Mouse (Mus musculus) liver (tissue): Measurements from ENCODE around the gene Coro2b.

Experiments
- DNase-seq: peaks from one replicate; pipeline ENCODE4 v3.0.0-alpha.2; 2020; ENCODE audit warnings: mixed read lengths

Coro2b gene

DNA sequence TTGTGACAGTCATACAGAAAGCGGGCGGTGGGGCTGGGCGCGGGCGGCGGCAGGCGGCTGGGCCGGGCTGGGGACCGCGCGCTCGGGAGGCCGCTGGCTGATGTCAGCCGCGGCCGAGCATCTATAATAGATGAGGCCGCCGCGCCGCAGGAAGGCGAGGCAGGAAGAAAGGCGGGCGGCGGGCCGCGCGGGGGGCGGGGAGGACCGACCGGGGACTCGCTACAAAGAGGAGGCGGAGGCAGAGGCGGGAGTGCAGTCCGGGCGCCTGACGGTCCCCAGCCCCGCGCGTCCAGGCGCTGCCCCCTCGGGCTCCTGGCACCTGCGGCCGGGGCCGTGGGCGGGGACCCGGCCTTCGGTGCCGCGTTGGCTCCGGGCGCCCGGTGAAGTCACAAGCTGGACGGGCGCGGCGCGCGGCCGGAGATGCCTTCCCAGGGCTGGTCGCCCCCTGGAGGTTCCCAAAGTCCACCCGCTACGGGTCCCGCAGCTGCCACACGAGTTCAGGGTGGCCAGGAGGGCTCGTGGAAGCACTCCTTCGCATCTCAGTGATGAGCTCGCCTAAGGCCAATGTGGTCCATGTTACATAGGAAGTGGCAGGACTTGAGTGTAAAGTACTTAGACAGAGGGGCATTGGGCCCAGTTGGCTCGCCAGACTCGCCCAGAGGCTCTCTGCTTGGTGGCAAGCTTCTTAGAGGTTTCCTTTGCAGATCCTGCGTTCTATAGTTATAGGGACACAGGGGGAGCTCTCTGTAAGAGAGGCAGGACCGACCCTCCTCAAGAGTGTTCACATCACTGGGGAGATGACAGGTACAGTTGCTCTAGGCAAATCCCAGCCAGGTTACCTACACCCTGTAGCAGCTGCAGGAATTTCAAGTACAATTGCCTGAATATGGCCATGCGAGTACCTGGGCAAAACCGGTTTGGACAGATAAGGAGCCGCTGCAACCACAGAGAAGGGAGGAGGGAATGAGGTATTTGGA is at the start of gene Coro2b:
Gene Coro2b (minus strand): TSS at position 390 of the 977 bp plus-strand sequence.
- peak; percentile 60 for DNase-seq

DNA sequence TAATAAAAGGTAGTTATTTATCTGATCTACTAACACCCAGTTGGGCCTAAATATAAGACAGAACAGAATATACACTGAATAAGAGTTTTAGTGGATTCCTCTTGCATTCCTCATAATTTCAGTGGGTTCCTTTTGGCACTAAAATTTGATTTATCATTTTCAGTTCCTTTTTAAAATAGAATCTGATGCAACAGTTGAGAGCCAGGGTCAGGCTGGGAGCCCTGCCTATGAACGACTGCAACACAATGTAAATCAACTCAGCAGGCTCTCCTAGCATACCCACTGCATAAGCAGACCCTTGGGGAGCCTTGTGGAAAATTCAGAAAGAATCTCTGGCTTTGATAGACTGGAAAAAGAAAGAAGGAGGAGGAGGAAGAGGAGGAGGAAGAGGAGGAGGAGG is 40.7 kb upstream of the Coro2b start:
- no peak for DNase-seq

DNA sequence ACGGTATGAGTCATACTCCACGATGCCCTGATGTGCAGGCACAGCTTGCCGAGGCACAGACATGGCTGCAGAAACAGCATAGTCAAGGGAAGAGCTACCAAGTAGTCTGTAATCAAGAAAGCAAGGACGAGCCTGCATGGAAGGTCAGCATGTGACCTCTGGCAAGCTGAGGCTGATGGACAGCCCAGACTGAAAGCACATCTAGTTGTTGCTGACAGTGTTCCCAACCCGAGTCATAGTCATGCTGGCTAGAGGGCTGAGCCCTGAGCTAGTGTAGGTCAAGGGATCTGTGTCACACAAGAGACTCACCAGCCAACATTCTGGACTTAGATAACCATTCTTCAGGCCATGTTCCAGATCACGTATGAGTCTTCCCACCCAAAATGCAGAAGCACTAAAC is 32.3 kb upstream of the Coro2b start:
- no peak for DNase-seq

DNA sequence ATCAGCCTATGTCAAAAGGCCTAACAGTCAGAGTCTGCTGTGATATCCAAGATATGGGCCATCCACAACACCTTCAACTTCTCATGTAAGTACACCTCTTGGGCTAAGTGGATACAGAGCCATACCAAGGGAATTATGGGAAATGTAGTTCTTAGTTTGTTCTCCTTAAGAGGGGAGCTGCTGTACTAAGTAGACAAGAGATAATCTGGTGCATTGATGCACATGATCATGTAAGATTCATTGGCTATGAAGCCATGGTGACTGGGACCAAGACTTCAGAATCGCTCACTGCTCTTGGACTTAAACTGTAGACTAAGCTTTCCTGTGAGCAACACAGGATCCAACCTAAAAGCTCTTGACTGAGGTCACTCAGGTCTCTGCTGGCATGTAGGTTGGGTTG is 31.0 kb upstream of the Coro2b start:
- no peak for DNase-seq

DNA sequence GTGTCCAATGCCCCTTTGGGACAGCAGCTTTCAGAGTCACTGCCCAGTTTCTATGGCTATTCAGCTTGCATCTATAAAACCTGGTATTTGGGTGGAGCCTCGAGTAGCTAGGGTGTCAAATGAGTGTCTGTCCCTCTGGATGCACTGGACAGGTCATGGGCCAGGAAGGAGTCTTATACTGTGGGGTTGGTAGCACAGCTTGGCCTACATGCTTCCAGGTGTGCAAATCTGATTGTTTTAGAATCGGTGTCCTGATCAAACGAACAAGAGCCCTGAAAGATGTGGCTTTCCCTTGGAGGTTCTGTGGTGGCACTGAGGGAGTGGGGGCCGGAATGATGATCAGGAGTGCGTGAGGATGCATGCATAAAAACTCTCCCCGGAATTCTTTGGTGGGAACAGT is 25.4 kb upstream of the Coro2b start:
- no peak for DNase-seq

DNA sequence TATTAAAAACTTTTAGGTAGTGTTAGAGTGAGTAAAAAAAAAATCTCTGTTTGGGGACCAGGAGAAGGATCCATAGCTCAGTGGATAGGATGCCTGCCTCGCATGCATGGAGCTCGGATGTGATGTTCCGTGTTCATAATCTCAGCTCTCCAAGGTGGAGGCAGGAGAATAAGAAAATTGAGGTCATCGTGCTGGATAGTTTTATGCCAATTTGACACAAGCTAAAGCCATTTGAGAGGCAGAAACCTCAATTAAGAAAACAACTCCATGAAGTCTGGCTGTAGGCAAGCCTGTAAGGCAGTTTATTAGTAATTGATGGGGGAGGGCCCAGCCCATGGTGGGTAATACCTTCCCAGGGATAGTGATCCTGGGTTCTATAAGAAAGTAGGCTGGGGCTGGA is 23.6 kb upstream of the Coro2b start:
- no peak for DNase-seq

DNA sequence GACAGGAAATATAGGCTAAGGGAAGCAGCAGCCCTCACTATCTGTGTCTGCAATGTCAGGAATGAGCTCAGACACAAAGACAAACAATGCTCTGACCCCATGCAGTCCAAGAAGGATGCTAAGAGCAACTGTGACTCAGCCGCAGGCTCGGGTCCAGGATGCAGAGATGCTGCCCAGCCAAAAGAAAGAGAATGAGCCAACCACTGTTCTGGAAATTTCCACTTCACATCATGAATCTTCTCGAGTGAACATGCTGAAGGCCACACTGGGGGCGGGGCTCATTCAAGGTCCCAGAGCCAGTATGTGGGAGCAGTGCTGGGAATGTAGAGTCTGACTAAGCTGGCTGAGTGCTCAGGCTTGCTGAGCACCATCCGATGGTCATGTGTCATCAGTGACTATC is 23.2 kb upstream of the Coro2b start:
- no peak for DNase-seq

DNA sequence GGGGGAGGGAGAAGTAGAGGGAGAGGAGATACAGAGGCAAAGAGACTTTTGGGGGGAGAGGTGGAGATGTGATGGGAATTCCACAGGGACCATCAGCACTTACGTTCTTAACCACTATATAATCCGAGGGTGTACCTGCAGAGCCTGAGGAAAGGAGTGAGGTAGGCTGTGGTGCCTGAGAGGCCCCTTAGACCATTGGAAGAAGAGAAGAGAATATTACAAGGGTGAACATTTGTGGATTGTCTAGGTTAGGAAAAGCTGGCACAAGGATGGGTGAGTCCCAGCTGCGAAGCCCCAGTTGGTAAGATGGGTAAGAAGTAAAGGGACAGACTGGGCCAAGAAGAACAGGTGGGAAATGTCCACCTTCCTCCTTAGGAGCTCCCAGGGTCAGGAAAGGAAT is 22.6 kb upstream of the Coro2b start:
- DNase-seq, result no peak

DNA sequence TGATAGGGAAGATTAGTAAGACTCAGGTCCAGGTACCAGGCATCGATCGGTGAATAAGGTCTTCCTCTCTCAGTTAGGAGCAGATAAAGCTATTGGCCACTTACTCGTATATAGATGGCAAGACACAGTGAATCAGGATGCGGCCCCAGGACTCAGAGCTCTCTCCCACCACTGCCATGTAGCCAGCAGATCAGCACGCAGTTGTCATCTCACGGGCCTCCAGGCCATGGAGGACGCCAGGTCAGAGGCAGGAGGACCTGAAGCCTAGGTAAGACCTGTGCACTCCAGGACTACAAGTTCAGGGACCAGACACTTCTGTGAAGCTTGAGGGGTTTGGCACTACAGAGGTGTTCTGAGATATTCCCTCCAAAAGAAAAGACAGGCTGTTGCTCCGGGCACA is 21.2 kb upstream of the Coro2b start:
- no peak for DNase-seq

DNA sequence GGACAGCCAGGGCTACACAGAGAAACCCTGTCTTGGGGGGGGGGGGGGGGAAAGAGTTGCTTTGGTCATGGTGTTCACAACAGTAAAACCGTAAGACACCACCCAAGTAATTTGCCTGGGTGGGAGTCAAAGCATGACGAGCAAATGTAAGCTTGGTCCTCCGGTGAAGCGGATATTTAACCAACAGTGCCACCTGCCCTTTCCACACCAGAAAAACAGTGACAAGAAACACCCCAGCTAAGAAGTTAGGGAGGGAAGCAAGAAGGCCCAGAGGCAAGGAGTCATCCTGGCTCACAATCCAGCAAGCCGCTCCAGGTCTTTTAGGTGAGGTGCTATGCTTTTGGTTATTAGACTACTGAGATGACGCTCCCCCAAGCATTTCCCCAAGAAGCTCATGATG is 19.9 kb upstream of the Coro2b start:
- no peak for DNase-seq

DNA sequence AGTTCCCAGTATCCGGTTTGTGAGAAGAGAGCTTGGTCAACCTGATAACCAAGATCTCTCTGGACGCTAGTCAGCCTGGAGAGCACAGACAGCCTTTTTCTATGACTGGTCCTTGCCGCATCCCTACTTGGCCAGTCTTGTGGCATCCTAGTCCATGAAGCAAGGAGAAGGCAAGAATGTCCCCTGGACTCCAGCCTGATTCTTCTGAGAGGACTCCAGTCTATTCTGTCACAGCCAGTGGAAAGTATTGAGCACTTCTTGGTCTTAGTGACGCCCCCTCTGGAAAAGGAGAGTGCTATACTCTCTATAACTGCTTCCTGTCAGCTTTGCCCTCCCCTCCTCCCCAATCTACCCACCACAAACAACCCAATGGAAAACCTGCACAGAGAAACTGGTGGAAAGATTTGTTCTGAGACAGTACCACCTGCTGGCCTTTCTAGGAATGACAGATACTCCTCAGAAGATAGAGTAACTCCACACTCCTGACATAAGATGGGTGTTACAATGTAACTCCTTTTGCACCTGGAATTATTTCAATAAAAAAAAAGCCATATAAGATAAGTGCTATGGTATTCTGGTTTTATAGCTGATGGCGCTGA is 18.5 kb upstream of the Coro2b start:
- no peak for DNase-seq

DNA sequence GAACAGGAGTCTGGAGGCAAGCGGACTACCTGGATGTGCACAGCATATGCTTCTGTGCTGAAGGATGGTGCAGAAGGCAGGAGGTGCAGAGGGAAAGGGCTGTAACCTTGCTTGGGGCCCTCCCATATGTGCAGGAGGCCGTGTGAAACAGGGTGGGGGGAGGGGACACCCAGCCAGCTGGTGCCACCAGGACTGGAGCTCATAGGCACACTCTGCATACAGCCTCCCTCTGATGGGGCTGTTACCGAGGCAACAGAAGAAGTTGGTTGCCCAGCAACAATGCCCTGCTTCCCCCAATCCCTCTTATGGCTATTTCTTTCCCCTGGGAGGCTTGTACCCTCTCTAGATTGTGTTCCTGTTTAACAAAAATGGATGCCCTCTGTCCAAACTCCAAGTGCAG is 17.8 kb upstream of the Coro2b start:
- DNase-seq, result no peak

DNA sequence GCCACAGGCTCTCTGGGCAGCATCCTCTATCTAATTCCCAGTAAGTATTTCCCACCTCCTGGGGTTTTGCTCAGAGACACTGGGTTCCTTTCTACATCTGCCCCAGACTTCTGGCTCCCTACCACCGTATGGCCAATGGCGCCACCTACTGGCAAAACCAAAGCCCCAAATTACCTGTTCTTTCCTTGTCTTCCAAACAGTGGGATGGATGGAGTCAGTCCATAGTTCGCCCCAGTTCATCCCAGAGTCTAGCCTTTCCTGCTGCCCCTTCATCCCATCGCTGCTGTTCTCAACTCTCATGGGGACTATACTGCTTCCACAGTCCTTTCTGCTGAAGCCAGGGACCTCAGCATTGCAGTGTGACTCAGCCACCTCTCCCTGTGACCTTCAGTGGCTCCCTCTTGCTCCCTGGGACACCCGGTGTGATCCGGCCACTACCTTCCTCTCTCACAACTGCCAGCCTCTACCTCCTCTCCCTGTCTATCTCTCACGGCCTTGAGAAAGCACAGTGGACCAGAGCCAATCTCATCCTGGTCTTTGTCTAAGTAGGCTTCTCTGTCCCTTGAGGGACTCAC is 16.6 kb upstream of the Coro2b start:
- peak; percentile 69 for DNase-seq

DNA sequence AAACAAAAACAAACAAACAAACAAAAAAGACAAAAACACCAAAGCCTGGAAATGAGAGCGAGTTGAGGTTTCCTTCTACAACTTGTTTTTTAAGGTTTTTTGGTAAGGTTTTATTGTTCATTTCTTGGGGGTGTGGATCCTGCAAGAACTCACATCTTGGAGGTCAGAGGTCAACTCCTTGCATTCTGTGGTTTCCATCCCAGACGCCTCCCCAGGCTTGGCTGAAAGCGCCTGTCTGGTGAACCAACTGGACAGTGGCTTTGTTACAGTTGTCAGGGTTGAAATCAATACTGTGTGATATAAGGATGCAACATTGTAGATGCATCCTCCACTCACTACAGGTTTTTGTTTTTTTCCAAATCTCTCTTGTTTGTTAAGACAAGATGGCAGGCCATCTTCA is 14.7 kb upstream of the Coro2b start:
- DNase-seq, result no peak

DNA sequence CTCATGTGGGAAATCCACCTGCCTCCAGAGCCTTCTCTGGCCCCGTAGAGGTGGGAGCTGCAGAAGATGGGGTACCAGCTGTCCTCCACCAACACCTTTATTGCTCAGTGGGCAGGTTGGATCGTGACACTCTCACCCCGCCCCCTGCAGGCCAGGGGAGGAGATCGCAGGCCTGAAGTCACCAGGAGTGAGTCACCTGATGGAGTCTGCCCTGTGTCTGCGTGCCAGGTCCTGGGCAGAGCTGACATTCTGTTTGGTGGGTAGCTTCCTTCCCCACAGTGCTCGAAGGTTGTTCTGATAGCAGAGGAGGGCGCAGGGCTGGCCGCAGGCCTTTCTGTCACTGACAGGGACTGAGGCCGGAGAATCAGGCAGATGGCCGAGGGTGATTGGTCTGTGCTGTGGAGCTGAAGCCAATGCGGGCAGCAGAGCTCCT is 13.8 kb upstream of the Coro2b start:
- DNase-seq, result peak; percentile 56

DNA sequence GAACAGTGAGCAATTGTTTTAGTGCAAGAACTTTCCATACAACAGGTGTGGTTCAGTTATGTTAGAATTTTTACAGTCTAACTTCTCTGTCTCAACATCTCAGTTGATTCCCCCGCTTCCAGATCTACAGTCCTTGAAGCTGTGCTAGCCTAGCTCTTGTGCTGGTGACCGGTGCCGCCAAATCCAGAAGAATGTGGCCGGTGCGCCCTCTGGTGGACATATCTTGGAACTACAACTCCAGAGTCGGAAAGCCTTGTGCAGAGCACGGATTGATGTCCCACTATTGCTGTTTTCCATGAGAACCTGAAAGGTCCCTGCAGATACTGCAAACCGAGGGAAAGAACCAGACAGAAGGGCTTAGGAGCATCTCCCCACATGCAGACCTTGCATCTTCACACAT is 13.0 kb upstream of the Coro2b start:
- peak; percentile 76 for DNase-seq

DNA sequence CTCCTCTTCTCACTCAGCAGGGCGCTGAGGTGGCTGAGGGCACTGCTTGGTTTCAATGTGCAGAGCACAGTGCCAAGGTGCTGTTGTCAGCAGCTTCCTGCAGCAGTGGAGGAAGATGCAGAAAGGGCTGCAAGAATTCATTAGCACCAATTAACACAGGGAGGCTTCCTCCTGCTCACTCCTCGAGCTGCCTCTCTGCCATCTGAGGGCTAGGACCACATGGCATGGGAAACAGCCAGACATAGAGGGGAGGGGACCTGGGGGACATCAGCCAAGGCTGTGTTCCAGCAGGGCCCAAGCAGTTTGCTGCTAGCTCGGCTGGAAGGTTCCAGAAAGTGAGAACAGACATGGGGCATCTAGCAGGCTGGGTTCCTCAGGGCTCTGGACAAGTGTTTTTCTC is 10.6 kb upstream of the Coro2b start:
- no peak for DNase-seq

DNA sequence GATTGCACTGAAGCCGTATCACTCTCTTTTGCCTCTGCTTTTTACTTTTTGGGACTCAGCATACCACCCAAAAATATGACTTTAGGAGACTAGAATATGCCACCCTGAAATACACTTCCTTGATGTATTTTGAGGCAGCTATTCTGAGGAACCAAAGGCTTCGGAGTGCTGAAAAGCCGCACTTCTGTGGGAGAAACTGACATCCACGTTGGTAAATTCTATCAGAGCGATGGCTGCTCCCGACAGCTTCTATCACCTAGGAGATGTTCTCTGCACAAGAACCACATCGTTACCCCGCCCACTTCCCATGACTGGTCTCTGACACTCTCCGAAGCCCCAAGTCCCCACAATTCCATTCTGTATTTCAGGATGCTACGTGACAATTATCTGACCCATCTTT is 8.0 kb upstream of the Coro2b start:
- DNase-seq, result no peak

DNA sequence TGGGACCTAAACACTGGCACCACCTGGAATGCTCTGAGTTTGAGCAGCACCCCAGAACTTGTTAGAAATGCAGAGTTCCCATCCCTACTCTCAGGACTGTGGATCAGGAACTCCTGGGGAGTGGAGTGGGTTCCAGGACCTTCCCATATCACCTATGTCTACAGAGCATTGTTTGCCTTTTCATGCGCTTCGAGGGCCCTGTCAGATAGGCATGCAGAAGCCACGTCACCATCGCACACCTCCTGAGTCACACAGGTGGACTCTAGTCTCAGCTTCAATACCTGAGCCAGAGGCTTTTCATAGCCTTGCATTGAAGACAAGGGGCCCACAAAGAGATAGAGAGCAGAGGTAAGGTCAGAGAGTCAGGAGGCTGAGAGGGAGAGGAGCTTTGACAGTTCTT is 7.0 kb upstream of the Coro2b start:
- no peak for DNase-seq

DNA sequence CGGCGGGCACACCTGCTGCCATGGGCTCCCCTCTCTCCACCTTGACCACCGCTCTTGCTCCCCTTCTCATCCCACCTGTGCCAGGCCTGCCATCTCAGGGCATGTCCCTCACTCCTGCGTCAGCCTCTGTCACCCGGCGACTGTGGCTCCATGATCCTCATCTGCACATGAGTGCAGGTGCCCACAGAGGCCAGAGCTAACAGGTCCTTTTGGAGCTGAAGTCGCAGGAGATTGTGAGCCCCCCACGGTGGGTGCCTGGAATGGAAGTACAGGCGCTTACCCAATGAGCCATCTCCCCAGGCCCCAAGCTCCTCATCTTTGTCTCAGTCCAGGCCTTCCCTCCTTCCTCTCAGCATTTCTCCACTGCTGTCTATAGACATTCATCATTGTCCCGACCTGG is 4.8 kb upstream of the Coro2b start:
- DNase-seq, result no peak

DNA sequence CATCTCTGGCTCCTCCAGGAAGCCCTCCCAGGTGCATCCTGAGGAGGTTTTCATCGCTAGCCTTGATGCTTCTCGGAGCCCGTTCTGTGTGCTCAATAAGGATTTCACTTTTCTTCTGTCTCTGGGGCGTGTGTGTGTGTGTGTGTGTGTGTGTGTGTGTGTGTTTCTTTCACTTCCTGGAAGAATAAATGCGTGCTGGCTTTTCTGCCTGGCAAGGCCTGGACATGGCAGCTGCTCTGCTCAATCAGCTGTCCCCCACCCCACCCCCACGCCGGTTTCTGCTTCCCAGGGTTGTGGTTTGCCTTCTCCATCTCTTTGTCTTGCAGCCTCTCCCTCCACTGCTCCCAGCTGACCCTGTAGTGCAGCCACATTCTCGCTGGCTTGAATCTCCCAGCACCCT is 4.3 kb upstream of the Coro2b start:
- DNase-seq, result no peak

DNA sequence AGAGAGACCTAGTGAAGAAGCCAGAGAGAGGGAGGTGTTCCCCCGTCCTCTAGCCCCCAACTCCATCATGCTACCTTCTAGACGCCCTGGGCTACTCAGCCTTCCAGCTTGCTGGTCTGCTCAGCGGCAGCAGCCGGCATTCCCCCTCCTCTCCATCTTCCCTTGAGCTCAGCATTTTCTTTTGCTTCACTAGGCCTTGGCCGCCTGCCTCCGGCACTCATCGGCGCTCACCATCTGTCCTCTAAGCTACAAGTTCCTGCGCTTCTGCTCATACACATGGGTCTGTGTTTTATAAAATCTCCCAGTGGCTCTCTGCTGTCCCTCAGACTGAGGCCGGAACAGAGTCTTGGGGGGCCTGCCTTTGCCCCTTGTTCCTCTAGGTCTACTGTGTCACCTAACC is 3.9 kb upstream of the Coro2b start:
- no peak for DNase-seq

DNA sequence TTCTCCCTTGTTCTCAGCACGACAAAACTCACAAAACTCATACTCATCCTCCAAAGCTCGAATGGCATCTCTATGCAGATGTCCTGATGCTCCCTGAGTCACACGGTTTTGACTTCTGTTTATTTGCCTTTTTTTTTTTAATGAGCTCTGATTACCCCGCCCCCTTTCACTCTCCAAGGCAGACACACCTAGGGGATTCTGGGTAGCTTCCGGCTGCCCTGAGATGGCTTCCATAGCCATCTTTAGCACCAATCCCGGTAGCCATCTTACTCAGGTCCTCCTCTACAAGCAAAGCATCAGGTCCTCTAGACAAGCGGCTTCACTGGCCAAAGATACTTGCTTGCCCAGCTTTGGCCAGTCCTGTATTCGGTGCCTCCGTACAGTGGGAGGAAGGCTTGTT is 3.3 kb upstream of the Coro2b start:
- DNase-seq, result no peak

DNA sequence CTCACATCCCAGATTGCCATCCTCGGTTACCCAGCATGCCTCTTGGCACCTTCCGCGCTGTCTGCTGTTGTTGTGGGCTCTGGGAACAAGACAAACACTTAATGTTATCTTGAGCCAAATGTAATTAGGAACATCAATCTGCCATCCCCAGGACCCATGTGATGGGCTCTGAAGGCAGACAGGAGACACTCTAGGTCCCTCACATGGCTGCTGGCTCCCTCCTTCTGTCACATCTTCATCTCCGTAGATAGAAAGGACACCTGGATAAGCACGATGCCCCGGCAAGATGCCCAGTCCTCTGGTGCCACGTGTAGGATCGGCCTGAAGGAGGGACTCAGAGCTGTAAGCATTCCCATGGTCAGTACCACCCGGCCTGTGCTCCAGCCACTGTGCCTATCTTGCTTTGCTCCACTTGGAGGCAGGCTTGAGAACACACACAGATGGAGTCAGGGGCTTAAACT is 2.4 kb upstream of the Coro2b start:
- no peak for DNase-seq
